Mouse (Mus musculus) skeletal muscle tissue, postnatal 0 days (tissue): ENCODE measurements around the gene Washc3. TPM values are rescaled to one million over a fixed set of nuclear protein-coding genes. Genes with fewer than 3 reads are reported as not detected.

Experiments used
- polyA plus RNA-seq: library from polyadenylated mRNA; unstranded; fragments of >200 nt; fragmentation: Nextera tagmentation; extraction: Ambion mirVana; gene quantifications from 2 replicates; pipeline ENCODE4 v1.2.1, GENCODE M21; 2015

Gene Washc3
- 74.1 and 74.3 TPM in 2 replicates for polyA plus RNA-seq

DNA sequence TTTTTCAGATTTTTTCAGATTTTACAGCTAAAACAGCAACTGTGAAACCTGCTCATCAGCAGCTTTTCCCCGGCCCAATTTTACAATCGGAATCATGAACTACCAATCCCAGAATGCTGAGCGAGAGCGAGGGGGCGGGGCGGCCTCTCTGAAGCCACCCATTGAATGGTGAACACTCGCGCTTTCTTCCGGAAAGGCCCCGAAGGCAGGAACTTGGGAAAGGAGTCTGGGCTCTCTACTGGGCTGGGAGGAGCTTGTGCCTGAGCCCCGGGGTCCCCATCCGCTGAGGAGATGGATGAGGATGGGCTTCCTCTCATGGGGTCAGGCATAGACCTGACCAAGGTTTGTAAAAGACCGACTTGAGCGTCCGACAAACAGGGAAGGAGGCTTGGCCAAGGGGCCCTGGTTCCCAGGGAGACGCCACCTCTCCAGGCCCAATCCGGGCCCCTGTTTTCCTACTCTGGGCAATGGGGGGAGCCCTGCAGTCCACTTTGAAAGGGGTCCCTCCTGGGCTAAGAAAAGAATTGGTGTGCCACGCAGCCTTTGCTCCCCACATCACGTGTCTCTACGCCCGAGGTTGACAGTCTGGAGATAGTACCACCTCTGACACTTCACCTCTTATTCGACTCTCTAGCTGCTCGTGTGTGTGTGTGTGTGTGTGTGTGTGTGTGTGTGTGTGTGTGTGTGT lies at the start of gene Washc3:
TSS of gene Washc3 (plus strand) at position 143 of the 688 bp plus-strand sequence.

Other genes starting within 250 kb of the Washc3 start
- gene Pmch, start 110.0 kb upstream of the Washc3 start, polyA plus RNA-seq = not detected in 2 replicates
- gene Parpbp, start 54.2 kb upstream of the Washc3 start, polyA plus RNA-seq = 1.5 and 1.8 TPM in 2 replicates
- gene Nup37, start 54.1 kb upstream of the Washc3 start, polyA plus RNA-seq = 24.3 and 26.2 TPM in 2 replicates
- gene Dram1, start 178.0 kb downstream of the Washc3 start, polyA plus RNA-seq = 2.7 and 16.0 TPM in 2 replicates
- 2.0 and 4.2 TPM in 2 replicates for gene Gnptab, start 178.0 kb downstream of the Washc3 start, polyA plus RNA-seq